Mouse (Mus musculus) adrenal gland, adult 2 months (tissue): ENCODE measurements around the gene Esp31. TPM values are rescaled to one million over a fixed set of nuclear protein-coding genes. Genes with fewer than 3 reads are reported as not detected.

Experiments
- DNase-seq: peaks from one replicate; pipeline ENCODE4 v3.0.0; 2021
- long read RNA-seq: library from polyadenylated mRNA; stranded (forward); transcript quantifications from one replicate; pipeline ENCODE4 v2.0.0, GENCODE M21; 2021
- polyA plus RNA-seq: library from polyadenylated mRNA; depleted of rRNA; stranded (reverse); fragments of >200 nt; gene quantifications from 2 replicates; pipeline ENCODE4 v1.2.3, GENCODE M21; 2012; rRNA removed
- total RNA-seq, 2 experiments: library from RNA; stranded (reverse); gene quantifications; 2 replicates each; pipeline ENCODE4 v1.2.3; 2021

Gene Esp31
- not detected for total RNA-seq
- polyA plus RNA-seq, result not detected in 2 replicates
- long read RNA-seq, result 0 reads

DNA sequence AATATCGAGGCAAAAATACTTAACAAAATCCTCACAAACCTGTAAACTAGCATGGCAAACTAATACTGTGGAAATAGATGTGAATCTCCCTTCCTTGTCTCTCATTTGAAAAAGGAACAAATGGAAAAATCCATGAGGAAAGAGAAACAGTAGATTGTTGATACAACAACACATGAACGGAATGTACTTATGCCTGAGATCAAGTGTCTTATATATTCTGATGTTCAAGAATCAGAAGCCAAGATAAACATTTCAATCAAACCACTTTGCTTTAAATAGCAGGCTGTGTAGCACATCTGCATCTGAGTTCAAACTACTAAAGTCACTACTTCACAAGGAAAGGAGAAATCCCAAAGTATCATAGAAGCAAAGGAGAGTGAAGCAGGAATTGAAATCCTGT, at the start of gene Esp31:
Gene Esp31, plus strand, starts transcription at position 301 of the 400 bp plus-strand sequence.
- no peak for DNase-seq

Other genes starting within 250 kb of the Esp31 start
- not detected for gene Esp36, start 219.3 kb upstream of the Esp31 start, total RNA-seq
- not detected in 2 replicates for gene Esp36, start 219.3 kb upstream of the Esp31 start, polyA plus RNA-seq
- gene Esp34, start 85.3 kb upstream of the Esp31 start, total RNA-seq, result not detected
- gene Esp34, start 85.3 kb upstream of the Esp31 start, polyA plus RNA-seq, result not detected in 2 replicates